Mouse (Mus musculus) c-Kit-negative CD71-positive TER-119-positive erythroid progenitor cells, embryonic 14.5 days (primary cell): ENCODE results near the gene Rnf151.
"Not testable (repeated sequence)": the region's sequence is repeated elsewhere in the genome, so short reads cannot be mapped to it uniquely, and the experiment has no call there.

ENCODE experiments used
- DNase-seq: peaks from one replicate; pipeline ENCODE4 v3.0.0-alpha.2; 2013; ENCODE audit warnings: low read depth, low spot score

The Rnf151 gene

GRCm38 (mm10) chr17:24732233-24732935, 14.5 kb upstream of the Rnf151 start:
- DNase-seq: no peak

DNA sequence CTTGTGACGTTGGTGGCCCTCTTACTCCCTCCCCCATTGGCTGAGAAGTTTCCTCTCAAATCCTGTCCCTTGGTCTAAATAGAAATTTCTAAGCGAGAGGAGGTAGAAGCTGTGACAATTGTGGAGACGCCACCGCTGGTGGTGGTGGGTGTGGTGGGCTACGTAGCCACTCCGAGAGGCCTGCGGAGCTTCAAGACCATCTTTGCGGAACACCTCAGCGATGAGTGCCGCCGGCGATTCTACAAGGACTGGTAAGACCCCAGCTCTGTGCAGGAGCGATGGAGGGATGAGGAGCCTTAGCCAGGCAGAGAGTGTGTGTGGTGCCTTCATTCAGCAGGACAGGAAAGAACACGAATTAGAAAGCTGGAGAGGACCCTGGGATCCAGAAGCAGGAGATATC, 12.9 kb upstream of the Rnf151 start:
- no peak for DNase-seq

- DNase-seq: no peak
These were observed 11.2 kb upstream of the Rnf151 start for GRCm38 (mm10) chr17:24729067-24729466.

- DNase-seq: no peak
These were observed 10.3 kb upstream of the Rnf151 start for GRCm38 (mm10) chr17:24728184-24728583.

GRCm38 (mm10) chr17:24727618-24728017, 9.8 kb upstream of the Rnf151 start, which contains the start of gene Rpl3l:
Gene Rpl3l, plus strand, starts transcription at chr17:24727820.
- DNase-seq: no peak

DNA sequence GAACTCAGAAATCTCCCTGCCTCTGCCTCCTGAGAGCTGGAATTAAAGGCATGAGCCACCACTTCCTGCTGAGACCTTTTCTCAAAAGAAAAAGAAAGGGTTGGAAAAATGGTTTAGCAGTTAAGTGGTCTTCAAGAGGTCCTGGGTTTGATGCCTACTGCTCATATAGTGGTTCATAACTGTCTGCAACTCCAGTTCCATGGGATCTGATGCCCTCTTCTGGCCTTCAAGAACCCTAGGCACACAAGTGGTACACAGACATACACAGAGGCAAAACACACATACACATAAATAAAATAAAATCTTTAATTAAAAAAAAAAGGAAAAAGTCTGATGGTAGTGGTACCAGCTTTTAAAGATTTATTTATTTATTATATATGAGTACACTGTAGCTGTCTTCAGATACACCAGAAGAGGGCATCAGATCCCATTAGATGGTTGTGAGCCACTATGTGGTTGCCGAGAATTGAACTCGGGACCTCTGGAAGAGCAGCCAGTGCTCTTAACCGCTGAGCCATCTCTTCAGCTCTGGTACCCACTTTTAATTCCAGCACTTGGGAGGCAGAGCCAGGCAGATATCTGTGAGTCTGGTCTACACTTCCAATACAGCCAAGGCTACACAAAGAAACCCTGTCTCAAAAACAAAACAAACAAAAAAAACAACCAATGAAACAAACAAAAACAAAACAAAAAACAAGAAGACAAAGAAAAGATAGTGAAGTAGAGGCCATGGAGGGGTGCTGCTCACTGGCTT, 8.0 kb upstream of the Rnf151 start:
- DNase-seq: no peak

GRCm38 (mm10) chr17:24724184-24724583, 6.3 kb upstream of the Rnf151 start, which contains the start of gene Ndufb10:
Gene Ndufb10, minus strand, starts transcription at chr17:24724478.
- peak; percentile 92 for DNase-seq

- peak; percentile 48 for DNase-seq
These were observed 6.0 kb upstream of the Rnf151 start for GRCm38 (mm10) chr17:24723881-24724180.

GRCm38 (mm10) chr17:24723122-24723880, 5.4 kb upstream of the Rnf151 start:
- DNase-seq: no peak

DNA sequence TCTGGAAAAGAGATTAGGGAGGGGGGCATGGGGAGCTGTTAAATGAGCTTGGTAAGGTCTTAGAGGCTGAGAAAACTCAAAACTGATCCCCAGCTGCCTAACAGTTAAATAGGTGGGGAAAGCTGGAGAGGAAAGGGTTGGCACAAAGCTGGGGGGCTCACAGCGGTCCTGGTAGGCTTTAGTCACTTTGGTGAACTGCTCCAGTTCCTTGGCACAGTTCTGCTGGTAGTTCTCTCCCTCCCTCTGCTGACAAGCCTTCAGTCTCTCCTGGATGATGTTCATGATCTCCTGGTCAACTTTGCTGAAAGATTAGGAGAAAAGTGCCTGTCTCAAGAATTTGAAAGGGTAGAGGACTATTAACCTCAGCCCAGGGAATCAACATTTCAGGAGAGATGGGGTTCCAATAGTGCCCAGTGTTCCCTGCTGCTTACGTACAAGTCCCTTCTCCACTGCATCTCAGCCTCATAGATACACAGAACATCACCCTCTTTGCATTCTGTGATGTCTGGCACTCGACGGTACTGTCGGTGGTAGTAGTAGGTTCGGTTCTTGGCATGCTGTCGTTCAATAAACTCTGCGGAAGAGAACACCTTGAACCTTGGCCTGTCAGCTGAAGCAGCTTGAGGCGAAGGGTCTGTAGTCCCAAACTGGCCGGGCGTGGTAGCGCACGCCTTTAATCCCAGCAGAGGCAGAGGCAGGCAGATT, 4.5 kb upstream of the Rnf151 start:
- DNase-seq: no peak

DNA sequence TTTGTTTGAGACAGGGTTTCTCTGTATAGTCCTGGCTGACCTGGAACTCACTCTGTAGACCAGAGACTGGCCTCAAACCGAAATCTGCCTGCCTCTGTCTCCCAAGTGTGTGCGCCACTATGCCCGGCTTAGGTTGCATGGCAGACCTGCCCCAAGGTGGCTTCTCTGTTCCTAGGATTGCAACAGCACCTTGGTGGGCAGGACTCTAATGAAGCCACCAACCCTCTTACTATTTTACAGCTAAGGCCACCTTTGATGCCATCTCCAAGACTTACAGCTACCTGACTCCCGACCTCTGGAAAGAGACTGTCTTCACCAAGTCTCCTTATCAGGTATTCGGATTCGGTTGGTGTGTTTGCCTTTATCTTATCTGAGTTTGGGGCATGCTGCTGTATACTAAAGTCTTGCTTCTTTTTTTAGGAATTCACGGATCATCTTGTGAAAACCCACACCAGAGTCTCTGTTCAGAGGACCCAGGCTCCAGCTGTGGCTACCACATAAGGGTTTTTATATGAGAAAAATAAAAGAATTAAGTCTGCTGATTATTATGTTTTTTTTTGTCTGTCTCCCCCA, 3.6 kb upstream of the Rnf151 start:
- DNase-seq: not testable (repeated sequence)

GRCm38 (mm10) chr17:24720616-24721015, 2.8 kb upstream of the Rnf151 start:
- not testable (repeated sequence) for DNase-seq

DNA sequence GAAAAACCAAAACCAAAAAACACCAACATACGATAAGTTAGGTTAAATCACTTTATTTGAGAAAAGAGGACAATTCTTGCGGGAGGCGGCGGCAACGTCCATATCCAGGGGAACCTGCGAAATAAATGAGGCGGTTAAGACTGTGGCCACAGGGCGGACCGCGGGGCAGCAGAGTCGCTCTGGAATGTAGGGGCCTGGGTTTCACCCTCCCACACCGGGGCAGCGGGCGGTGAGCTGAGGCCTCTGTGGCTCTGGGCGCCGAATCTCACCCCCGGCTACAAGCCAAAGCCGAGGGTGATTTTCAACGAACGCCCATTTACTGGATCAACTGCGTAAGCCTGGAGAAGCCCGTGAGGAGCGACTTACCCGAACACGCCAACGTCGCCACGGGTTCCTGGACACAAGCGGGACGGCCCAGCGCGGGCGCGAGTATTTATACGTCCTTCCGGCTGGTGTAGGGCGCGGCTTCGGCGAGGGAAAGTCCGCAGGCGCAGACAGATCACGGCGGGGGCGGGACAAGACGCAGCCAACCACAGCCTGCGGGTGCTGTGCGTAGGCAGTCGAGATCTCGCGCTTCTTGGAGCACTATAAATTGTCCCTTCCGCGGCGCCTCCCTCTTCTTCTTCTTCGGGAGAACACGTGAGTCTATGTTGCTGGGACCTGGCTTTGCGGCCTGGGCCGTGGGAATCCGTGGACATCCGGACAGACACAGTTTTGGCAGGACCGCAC, 1.8 kb upstream of the Rnf151 start:
- DNase-seq: peak; percentile 94

DNA sequence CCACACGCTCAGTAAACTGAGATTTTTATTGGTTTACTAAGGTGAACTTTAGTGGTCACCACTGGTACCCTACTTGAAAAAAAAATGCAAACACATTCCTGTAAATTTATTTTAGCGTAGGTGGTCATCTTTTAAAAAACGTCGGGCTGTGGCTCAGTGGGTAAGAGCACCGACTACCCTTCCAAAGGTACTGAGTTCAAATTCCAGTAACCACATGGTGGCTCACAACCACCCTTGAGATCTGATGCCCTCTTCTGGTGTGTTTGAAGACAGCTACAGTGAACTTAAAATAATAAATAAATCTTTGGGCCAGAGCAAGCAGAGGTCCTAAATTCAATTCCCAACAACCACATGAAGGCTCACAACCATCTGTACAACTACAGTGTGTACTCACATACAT, 1.1 kb upstream of the Rnf151 start:
- not testable (repeated sequence) for DNase-seq

GRCm38 (mm10) chr17:24716166-24716682, 1.6 kb downstream of the Rnf151 start:
- no peak for DNase-seq

GRCm38 (mm10) chr17:24715556-24715955, 2.3 kb downstream of the Rnf151 start:
- DNase-seq: no peak

GRCm38 (mm10) chr17:24708646-24709045, 9.2 kb downstream of the Rnf151 start:
- DNase-seq: peak; percentile 41

DNA sequence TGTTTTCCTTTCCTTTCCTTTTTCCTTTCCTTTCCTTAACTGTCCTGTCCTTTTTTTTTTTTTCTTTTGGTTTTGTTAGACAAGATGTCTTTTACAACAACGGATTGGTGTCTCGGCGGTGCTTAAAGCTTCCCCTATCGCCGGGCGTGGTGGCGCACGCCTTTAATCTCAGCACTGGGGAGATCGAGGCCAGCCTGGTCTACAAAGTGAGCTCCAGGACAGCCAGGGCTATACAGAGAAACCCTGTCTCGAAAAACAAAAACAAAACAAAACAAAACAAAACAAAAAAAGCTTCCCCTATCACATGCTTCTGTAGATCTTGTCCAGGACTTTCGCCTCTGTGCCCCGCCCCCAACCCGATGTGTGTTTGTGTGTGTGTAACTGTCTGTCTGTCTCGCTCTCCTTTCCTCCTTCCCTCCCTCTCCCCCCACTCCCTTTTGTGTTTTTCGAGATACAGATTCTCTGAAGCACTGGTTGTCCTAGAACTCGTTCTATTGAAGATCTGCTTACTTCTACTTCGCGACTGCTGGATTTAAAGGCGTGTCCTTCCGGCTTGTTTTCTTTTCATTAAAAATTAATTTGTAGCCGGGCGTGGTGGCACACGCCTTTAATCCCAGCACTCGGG, 9.9 kb downstream of the Rnf151 start:
- no peak for DNase-seq

DNA sequence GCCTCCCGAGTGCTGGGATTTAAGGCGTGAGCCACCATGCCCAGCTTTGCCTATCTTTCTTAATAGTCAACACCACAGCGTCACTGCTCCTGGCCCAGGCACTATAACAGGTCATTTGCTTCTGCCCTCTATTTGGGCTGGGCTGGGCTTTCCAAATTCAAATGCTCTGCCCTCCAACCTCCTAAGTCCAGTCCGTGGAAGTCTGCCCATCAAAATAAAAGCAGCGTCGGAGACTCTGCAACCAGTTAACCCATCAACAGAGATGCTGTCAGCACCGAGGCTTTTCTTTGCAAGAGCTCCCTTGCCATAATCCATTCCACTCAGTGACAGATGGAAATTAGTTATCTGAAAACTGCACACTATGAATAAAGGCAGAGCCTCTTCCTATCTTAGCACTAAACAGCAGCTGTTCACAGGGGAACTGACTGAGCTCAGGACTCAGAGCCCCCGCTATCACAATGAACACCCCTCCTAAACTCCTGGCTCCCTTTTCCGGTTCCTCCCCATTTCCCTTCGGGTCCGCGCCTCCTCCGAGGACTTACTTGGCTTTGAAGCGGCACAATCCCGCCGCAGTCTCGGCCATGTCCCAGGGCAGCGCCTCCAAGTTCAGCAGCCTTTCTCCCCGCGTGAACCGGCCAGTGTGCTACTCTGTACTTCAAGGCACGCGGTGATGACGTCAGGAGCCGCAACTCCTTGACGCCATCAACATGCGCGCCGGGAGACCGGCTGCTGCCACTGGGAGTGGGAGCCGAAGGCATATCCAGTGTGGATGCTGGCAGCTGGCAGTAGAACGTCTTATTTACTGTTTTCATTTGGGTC, 10.7 kb downstream of the Rnf151 start, which contains the start of gene Tbl3:
Tbl3 (minus strand) TSS at position 679 of the 819 bp plus-strand sequence.
- DNase-seq: peak; percentile 86
